Mouse (Mus musculus) left cerebral cortex, postnatal 4 days (tissue): ENCODE measurements around the gene Klk6. TPM values are rescaled to one million over a fixed set of nuclear protein-coding genes. Genes with fewer than 3 reads are reported as not detected.

ENCODE experiments used
- DNase-seq: peaks from one replicate; pipeline ENCODE4 v3.0.0-alpha.2; 2022
- intact Hi-C: fragments of 180-260 bp; cut with DNase I; formaldehyde crosslinking; loops from one replicate; pipeline ENCODE4 v1.15.1; 2025
- total RNA-seq, 2 experiments: library from RNA; stranded (reverse); gene quantifications; 2 replicates each; pipeline ENCODE4 v1.2.3; 2021

The Klk6 gene
- total RNA-seq: not detected

DNA sequence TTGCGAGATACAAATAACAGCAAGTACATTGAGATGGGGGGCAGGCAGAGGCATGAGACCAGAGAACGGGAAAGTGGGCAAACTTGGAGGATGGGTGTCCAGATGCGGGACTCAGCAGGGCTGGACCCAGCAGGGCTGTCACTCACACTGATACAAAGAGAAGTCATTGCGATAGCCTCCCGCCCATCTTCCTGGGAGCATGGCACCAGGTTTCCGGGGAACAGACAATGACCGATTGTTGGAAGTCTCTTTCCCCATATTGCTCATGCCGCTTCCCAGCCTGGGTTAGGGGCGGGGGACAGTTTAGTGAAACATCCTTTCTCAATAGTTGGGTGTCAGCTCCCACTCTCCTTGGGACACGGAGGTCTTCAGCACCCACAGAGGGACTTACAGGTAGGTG is at the start of gene Klk6:
TSS of gene Klk6 (plus strand) at position 301 of the 400 bp plus-strand sequence.
- intact Hi-C loops: no loop called here
- no peak for DNase-seq

DNA sequence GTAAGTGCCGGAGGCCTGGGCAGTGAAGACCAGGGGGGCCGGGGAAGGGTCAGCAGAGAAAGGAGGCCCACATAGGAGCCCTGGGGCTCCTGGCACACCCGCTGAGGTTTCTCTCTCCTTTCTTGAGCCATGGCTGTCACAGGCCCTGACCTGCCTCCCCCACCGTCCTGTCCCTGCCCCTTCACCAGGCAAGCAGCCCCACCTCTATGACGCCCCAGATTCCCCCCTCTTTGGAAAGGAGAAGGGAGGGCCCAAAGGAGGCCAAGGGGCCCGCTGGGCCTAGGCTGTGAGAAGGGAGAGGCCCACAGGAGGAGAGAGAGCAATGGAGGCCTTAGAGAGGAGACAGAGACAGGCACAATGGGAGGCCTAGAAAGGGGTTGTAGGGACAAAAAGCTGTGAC is 49.5 kb upstream of the Klk6 start:
- no peak for DNase-seq
- intact Hi-C loops: no loop called here

DNA sequence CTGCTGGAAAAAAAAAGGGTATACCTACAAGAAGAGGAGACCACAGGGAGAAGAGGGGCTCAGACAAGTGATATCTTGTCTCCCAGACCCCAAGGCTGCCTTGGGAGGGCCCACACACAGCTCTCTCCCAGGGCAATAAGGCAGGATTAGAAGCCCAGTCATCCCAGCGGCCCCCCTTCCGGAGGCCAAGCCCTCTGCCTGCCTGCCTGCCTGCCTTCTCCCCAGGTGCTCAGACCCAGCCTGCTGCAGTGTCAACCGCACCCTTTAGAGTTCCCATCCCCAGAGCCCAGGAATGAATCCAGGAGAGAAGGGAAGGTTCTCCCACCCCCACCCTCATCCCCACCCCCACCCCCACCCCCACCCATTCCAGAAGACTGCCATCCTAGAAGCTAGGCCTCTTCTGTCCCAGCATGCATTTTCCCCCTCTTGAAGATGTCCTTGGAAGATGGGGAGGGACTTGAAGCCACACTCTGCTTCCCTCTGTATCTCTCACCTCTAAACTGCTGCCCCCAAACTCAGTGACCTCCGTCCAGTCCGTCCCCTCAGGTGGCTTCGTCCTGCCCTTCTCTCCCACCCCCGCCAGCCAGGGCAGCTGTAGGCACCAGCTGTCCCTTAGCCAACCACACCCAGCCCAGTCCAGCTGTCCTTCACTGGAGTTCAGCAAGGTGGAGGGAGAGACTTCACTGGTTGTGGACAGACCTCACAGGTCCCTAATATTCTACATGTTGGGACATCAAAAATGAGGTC is 48.8 kb upstream of the Klk6 start:
- no peak for DNase-seq
- intact Hi-C loops: no loop called here

DNA sequence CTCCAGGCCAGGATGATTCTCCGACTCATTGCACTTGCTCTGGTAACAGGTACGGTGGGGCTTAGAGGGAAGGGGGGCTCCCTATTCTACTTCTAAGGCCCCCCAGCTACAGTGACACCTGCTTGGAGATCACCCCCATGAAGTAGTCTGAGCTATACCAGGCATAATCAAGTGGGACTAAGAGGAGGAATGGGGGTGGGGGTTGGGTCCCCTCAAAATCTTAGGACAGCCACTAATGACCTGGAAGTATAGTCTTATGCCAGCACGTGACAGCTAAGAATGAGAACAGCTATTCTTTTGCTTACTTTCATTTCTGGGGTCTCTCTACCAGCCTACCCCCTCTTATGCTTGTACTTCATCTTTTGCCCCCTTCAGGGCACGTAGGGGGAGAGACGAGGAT is 47.8 kb upstream of the Klk6 start:
- no peak for DNase-seq
- intact Hi-C loops: no loop called here

DNA sequence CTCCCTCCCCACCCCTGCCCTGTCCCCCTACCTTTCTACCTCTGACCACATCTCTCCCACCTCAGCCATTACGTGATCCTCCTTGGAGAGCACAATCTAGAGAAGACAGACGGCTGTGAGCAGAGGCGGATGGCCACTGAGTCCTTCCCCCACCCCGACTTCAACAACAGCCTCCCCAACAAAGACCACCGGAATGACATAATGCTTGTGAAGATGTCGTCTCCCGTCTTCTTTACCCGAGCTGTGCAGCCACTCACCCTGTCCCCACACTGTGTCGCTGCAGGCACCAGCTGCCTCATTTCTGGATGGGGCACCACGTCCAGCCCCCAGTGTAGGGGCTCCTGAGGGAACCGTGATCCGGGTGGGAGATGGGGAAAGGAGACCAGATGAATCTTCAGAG is 46.9 kb upstream of the Klk6 start:
- no peak for DNase-seq
- intact Hi-C loops: no loop called here

DNA sequence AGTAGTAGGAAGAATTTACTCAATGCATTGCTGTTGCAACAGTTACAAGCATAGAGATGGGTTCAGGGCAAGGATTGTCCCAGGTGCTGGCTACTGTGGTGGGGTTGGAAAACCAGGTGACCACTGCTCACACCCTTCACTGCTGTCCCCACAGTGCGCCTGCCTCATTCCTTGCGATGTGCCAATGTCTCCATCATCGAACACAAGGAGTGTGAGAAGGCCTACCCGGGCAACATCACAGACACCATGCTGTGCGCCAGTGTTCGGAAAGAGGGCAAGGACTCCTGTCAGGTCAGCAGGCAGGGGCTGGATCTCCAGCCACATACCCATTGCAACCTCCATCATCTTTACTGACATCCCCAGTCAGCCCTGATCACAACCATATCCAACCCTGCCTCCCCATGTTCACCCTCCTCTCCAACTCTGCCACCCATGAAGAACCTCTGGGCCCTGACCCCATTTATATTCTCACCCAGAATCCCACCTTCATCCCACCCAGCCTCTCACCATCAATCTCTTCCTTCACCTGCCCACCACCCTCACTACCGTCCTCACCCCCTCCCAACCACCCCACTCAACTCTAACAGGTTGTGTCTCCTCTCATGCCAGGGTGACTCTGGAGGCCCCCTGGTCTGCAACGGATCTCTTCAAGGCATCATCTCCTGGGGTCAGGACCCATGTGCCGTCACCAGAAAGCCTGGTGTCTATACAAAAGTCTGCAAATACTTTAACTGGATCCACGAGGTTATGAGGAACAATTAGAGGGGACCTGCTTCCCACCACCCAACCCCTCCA is 45.9 kb upstream of the Klk6 start:
- no peak for DNase-seq

DNA sequence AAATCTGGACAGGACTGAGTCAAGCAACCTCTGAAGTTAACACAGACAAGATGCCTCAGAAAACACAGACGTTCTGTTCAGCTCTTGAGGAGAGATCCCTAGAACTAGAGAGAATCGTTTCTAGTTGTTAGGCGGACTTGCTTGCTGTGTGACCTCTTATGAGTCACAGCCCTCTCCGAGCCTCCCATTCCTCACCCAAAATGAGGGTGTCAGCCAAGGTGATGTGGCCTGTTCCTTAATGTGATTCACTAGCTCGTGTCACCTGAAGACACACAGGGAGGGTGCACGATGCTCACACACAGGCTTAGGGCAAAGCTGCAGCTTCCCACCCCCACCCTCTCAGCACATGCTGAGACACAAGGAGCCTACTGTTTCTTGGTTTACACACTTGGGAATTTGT is 44.1 kb upstream of the Klk6 start:
- intact Hi-C loops: no loop called here
- no peak for DNase-seq

More for the DNA sequence above, 45.9 kb upstream of the Klk6 start:
- intact Hi-C loops: no loop called here

DNA sequence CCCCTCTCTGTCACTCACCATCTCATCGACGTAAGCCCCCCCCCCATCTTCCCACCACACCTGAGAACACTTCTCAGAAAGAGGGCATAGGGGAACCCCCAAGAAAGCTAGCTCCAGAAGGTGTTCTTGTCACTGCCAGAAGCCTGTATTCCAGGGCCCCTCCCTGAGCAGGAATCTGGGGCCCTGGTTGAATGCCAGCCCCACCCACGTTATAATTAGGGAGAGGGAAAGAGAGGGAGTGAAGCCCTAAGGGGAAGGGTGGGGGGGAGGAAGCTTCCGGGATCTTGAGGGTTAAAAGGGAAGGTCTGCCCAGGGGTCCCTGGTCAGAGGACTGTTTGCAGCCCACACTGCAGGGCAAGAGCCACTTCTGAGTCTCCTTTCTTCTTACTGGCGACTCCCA is 43.6 kb upstream of the Klk6 start, which contains the start of gene Klk10:
TSS of gene Klk10 (plus strand) at position 290 of the 400 bp plus-strand sequence.
- no peak for DNase-seq
- intact Hi-C loops: no loop called here

DNA sequence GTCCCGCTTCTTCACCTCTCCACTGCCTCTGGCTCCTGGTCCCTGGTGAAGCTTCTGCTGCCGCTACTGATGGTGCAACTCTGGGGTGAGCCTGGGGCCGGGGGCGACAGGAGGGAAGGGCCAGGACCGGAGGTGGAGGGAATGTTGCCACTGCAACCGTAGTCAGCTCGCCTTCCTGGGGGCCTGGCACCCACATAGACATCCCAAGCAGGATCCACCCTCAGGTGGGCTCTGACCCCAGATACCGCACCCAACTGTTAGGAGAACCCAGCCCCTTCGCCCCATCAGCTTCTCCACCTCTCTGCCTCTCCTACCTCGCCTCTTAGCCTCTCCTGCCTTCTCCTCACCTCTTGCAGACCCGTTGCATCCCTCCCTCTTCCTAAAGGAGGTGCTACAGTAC is 42.8 kb upstream of the Klk6 start:
- intact Hi-C loops: no loop called here

DNA sequence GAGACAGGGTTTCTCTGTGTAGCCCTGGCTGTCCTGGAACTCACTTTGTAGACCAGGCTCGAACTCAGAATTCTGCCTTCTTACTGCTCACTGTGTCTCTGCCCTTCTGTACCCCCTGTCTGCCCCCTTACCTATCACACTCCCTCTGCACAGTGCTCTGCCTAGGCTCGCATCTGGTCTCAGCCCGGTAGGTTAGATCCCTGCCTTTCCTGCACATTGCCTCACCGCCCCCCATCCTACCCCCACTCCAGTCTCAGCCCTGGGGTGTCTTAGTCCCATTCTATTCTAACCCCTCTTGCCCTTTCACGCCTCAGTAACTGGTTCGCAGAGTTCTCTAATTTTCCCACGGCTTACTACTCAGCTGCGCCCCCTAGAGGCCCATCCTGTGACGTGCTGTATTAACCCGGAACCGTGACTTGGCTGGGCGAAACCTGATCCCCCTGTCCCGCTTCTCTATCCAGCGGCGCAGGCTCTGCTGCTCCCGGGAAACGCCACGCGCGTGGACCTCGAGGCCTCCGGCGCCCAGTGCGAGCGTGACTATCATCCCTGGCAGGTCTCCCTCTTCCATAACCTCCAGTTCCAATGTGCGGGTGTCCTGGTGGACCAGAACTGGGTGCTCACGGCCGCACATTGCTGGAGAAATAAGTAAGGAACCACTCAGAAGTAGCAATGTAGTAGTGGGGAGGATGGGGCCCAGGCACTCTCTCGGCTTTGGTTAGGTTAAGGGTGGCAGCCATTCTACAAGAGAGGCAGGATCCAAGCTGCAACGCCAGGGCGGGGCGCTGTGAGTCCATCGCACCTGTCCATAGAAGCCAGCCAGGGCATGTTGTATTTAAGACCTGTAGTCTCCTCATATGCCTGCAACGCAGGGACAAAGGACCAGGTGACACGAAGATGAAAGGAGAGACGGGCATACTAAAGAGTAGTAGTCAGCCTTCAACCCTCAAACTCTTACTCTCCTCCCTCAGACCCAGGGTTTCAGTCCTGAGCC is 41.7 kb upstream of the Klk6 start:
- DNase-seq: peak; percentile 74
- intact Hi-C loops: no loop called here

More for the DNA sequence above, 42.8 kb upstream of the Klk6 start:
- no peak for DNase-seq

DNA sequence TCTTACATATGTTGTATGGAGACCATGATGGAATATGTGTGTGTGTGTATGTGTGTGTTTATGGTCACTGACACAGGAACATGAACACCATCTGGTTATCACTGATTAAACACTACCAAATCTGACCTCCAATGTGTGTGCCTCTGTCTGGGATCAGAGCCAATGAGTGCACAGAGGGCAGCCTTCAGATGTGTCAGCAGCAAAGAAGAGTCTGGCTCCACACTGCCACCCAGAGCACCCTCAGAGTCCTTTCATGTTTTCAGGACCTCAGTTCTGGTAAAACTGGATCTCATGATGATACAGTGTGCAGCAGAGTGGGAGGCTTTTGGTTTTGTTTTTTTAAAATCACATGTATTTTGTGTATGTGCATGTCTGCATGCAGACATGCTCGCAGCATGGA is 39.0 kb upstream of the Klk6 start:
- DNase-seq: no peak
- intact Hi-C loops: no loop called here

DNA sequence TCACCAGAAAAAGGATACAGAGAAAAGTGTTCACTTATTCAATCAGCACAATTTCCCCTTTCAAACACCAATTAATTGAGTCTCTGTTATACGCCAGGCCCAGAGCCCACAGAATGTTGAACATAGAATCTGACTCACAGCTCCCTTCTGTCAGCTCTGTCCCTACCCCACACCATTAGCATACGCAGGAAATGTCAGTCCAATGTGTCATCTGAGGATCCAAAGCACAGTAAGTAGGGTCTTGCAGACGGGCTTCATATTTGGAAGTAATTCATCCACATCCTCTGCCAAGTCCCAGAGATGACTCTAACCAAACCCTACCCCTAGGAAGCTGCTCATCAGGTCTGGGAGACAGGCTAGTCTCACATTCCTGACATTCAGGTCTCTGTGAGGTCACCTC is 36.2 kb upstream of the Klk6 start:
- intact Hi-C loops: no loop called here
- no peak for DNase-seq

DNA sequence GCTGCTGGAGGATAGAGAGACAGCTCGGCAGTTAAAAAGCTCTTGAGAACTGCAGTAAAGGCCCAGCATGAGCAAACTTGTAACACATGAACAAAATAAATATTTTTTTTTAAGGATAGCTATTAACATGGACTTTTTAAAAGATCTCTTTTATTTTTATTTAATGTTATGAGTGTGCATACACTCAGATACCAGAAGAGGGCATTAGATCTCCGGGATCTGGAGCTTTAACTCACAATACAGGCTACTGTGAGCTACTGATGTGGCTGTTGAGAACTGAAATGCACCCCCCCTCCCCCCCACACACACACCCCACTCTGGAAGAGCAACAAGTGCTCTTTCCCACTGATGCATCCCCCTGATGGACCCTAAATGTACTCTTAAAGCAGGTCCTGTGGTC is 35.0 kb upstream of the Klk6 start:
- no peak for DNase-seq
- intact Hi-C loops: no loop called here

DNA sequence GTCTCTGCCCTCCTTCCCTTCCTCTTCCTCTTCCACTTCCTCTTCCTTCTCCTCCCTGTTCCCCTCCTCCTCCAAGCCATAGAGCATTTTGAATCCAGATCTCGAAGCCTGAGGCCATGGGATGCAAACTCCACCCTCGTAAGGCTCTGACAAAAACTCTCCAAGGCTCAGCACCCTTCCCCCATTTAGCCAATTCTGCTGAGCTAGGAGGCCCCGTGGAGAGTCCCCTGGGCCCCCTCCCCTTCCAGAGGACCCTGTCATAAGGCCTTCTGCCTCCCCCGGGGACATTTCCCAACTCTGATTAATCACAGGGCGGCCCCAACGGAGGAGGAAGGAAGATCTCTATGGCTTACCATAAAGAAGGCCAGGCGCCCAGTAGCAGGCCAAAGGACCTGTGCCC is 32.7 kb upstream of the Klk6 start, which contains the start of gene Klk9:
TSS of gene Klk9 (plus strand) at position 301 of the 400 bp plus-strand sequence.
- DNase-seq: no peak
- intact Hi-C loops: no loop called here

DNA sequence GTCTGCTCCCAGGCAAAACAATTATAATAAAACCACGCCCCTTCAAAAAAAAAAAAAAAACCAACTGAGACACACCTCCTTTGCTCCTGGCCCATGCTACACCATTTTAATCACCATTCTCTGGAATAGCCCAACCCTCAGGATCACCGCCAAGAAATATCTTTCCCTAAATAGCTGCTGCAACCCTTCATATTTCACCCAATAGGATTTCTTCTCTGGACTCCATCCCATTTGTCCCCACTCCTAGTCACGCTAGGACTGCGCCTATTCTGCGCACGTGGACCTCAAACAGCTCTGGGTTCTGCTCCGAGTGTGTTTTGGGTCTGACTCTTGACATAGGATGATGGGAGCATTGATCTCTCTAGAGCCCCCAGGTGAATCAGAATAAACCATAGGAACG is 27.9 kb upstream of the Klk6 start:
- intact Hi-C loops: no loop called here
- DNase-seq: no peak

DNA sequence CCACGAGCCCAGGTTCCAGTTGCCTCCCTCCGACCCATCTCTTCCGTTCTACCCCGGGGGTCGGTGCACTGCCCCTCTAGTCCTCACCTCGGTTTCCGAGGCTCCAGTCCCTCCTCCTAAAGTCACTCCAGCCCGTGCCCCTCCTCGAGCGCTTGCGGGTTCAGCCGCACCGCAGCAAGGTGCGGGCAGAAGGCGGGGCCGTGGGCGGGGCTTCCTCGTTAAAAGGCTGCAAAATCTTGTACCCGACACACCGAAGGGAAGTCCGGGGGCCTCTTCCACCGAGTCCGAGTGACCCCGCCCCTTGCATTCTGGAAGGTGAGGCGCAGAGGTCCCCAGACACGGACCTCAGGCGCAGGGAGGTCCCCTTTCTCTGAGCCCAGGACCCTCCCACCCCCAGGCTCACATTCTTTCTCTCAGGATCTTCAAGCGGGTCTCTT is 26.9 kb upstream of the Klk6 start, which contains the start of gene Klk8:
TSS of gene Klk8 (plus strand) at position 245 of the 437 bp plus-strand sequence.
- intact Hi-C loops: no loop called here

DNA sequence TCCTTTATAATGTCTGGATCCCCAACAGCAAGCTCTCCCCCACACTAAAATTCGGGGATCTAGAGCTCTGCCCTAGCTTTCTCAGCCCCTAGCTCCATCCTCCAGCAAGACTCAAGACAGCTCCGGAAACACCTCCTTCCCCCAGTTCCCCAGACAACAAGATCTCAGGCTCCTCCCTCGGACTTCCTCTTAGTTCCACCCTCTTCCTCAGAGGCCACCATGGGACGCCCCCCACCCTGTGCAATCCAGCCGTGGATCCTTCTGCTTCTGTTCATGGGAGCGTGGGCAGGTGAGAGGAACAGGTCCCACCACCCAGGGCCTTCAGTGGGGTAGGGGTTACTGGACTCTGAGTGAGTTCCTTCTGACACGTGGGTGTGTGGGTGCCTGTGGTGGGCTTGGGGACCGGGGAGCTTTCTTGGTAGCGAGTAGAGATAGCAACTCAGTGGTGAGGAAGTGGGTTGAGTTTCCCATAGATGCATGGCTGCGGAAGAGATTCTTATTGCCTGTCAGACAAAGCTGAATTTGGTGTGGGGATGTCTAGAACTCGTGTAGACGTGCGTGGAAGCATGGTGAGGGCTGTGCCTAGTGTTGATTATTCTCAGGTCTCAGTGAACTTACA is 26.3 kb upstream of the Klk6 start:
- no peak for DNase-seq

More for the DNA sequence above, 26.9 kb upstream of the Klk6 start, which contains the start of gene Klk8:
- no peak for DNase-seq

DNA sequence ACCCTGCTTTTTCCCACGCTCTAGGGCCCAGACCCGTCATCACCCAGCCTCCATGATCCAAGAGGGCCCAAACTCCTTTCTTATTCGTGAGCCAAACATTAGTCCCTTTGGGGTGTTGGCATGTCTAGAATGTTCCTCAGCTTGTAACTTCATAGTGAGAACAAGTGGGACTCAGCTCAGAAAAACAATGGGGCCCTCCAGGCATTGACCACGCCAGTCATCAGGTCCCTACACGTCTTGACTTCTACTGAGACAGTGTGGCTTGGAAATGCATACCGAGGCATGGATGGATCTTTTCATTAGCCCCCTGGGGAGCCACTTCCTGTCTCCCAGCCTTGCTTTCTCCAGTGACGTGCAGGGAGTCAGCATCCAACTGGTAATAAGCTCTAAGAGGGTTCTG is 24.4 kb upstream of the Klk6 start:
- intact Hi-C loops: no loop called here
- DNase-seq: no peak

More for the DNA sequence above, 26.3 kb upstream of the Klk6 start:
- intact Hi-C loops: no loop called here

DNA sequence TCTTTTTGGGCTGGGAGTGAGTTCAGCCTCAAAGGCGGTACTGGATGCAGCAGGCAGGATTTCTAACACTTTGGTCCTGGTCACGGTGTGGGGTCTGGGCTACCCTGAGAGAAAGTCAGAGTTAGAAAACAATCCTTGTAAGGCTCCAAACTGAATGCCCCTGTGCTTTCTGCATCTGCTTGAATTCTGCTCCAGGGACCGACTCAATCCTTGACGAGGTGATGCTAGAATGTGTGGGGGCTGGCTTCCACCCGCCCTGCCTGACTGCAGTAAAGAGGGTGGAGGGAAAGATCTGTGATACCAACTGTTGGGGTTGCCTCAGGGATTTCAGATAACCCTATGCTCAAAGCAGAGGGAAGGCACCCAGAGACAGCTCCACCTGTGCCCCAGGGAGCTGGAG is 13.3 kb upstream of the Klk6 start, which contains the start of gene Klk7:
TSS of gene Klk7 (plus strand) at position 301 of the 400 bp plus-strand sequence.
- intact Hi-C loops: no loop called here
- DNase-seq: no peak

DNA sequence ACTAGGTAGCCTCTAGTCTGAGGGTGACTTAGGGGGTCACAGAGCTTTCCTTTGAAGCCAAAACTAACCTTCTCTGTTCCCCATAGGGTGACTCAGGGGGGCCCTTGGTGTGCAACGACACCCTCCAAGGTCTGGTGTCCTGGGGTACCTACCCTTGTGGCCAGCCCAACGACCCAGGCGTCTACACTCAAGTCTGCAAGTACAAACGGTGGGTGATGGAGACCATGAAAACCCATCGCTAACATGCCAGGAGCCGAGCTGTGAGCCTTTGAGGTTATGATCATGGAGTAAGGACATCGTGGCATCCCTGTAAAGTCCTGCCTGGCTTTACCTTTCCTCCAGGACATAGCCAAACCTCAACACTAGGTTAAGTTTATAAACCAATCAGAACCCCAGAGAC is 9.1 kb upstream of the Klk6 start:
- intact Hi-C loops: no loop called here
- DNase-seq: no peak
